Mouse (Mus musculus) embryo, embryonic 10.5 days (tissue): ENCODE results near the gene Capg.

Experiments used
- DNase-seq: peaks from one replicate; pipeline ENCODE4 v3.0.0-alpha.2; 2015; ENCODE audit warnings: low spot score

Capg gene

DNA sequence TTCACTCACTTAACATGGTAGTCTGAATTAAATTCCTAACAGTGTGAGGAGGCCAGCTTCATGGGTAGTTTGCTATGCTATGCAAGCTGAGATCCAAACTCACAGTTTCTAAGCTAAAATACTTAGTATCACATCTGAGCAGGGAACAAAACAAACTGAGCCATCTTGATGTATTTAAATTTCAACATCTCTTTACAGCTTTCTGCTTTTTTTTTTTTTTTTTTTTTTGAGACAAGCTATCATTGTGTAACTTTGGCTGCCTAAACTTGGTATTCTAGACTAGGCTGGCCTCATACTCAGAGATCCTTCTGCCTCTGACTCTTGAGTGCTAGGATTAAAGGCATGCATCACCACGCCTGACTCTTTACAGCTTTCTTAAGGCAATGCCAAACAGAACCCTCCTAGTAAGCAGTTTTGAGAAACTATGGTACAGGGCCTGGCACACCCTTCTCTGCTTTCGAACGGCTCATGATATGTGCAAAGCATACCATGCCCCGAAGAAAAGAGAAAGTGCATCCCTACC, 64.5 kb downstream of the Capg start:
- DNase-seq = no peak

DNA sequence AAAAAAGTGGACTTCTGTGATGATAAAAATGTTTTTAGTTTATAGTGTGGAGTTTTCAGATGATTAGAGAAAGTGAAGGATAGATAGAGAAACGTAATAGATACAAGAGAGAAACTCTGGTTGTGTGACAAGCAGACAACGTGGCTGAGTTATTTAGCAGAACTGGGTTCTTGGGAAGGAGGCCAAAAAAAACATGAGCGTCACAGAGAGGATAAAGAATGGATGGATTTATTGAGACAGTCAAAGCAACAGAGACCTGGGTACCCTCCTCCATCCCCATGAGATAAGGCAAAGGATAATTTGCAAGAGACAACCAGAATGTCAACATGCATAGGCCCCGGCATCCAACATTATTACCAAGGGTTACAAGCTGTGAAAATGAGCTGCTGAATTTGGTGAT, 66.1 kb downstream of the Capg start:
- no peak for DNase-seq
